Mouse (Mus musculus): Measurements from ENCODE around the gene Tmem88. TPM values are rescaled to one million over a fixed set of nuclear protein-coding genes. Genes with fewer than 3 reads are reported as not detected.

The Tmem88 gene
- polyA plus RNA-seq, 1 experiment from 2014 or later, result 39.1 TPM

- Histone ChIP-seq H3K9me3 (ENCODE audit: low read depth, low read length) (no peaks in the 10 kb centered on the region), H3K27ac (ENCODE audit: low read depth) (peak overlapping the region; percentile 100), H3K27me3 (ENCODE audit: insufficient read depth, low read length) (no peaks in the 10 kb centered on the region), H3K4me1 (ENCODE audit: insufficient read depth) (peaks cover 27% of the 10 kb centered on the region), H3K4me2 (peak overlapping the region; percentile 97), H3K36me3 (ENCODE audit: insufficient read depth) (peaks cover 29% of the 10 kb centered on the region), H3K4me3 (ENCODE audit: low read depth, low read length) (peak overlapping the region; percentile 95), H3K9ac (peak overlapping the region; percentile 60)
- peak; percentile 60 for ATAC-seq (ENCODE audit: insufficient read depth)
- DNase-seq, result peak; percentile 99
- WGBS, result 1% methylated on average over 26 of the region's 26 CpGs
- peak; percentile 35 for TF ChIP-seq CTCF (IDR thresholded peaks at IDR 0.05; ENCODE audit: low read depth)
Measured at GRCm38 (mm10) chr11:69366157-69366854, 31.7 kb downstream of the Tmem88 start.

GRCm38 (mm10) chr11:69365722-69366121 is 32.3 kb downstream of the Tmem88 start:
- no peak for TF ChIP-seq CTCF (IDR thresholded peaks at IDR 0.05; ENCODE audit: low read depth)
- no peaks in the 10 kb centered on the region for H3K27me3 ChIP-seq (ENCODE audit: insufficient read depth, low read length)
- peak overlapping the region; percentile 95 for H3K4me3 ChIP-seq (ENCODE audit: low read depth, low read length)
- peaks cover 27% of the 10 kb centered on the region for H3K4me1 ChIP-seq (ENCODE audit: insufficient read depth)
- H3K4me2 ChIP-seq, result peak overlapping the region; percentile 97
- DNase-seq (peak; percentile 63), ATAC-seq (ENCODE audit: insufficient read depth) (peak; percentile 11; the same call in 1 of the 2 replicates)
- WGBS, result 15% methylated on average over 6 of the region's 6 CpGs
- H3K36me3 ChIP-seq (ENCODE audit: insufficient read depth), result peaks cover 34% of the 10 kb centered on the region
- H3K9me3 ChIP-seq (ENCODE audit: low read depth, low read length), result no peaks in the 10 kb centered on the region
- H3K27ac ChIP-seq (ENCODE audit: low read depth), result peak overlapping the region; percentile 100
- H3K9ac ChIP-seq, result peak overlapping the region; percentile 60

GRCm38 (mm10) chr11:69364910-69365309 is 33.1 kb downstream of the Tmem88 start:
- Histone ChIP-seq H3K9ac (no peak overlapping the region), H3K4me2 (peak overlapping the region; percentile 97), H3K4me3 (ENCODE audit: low read depth, low read length) (peak overlapping the region; percentile 95), H3K36me3 (ENCODE audit: insufficient read depth) (peaks cover 43% of the 10 kb centered on the region), H3K27ac (ENCODE audit: low read depth) (peak overlapping the region; percentile 100), H3K9me3 (ENCODE audit: low read depth, low read length) (no peaks in the 10 kb centered on the region), H3K27me3 (ENCODE audit: insufficient read depth, low read length) (no peaks in the 10 kb centered on the region), H3K4me1 (ENCODE audit: insufficient read depth) (peaks cover 27% of the 10 kb centered on the region)
- no peak for TF ChIP-seq CTCF (IDR thresholded peaks at IDR 0.05; ENCODE audit: low read depth)
- DNase-seq, result peak; percentile 96
- WGBS, result 2% methylated on average over 6 of the region's 6 CpGs
- ATAC-seq (ENCODE audit: insufficient read depth), result peak; percentile 76

- WGBS, result 26% methylated on average over 8 of the region's 8 CpGs
- Histone ChIP-seq H3K4me3 (ENCODE audit: low read depth, low read length) (peak overlapping the region; percentile 95), H3K27me3 (ENCODE audit: insufficient read depth, low read length) (no peaks in the 10 kb centered on the region)
Measured at GRCm38 (mm10) chr11:69364376-69364775, 33.7 kb downstream of the Tmem88 start.

GRCm38 (mm10) chr11:69362479-69362878 is 35.6 kb downstream of the Tmem88 start:
- peak; percentile 45 for TF ChIP-seq CTCF (IDR thresholded peaks at IDR 0.05; ENCODE audit: low read depth)
- no peak overlapping the region for H3K4me2 ChIP-seq
- H3K36me3 ChIP-seq (ENCODE audit: insufficient read depth), result peaks cover 66% of the 10 kb centered on the region
- ATAC-seq (ENCODE audit: insufficient read depth) (no peak), DNase-seq (peak; percentile 41)
- 53% methylated on average over 2 of the region's 2 CpGs for WGBS
- no peak overlapping the region for H3K4me3 ChIP-seq (ENCODE audit: low read depth, low read length)
- peaks cover 24% of the 10 kb centered on the region for H3K4me1 ChIP-seq (ENCODE audit: insufficient read depth)
- no peaks in the 10 kb centered on the region for H3K9me3 ChIP-seq (ENCODE audit: low read depth, low read length)
- no peaks in the 10 kb centered on the region for H3K27me3 ChIP-seq (ENCODE audit: insufficient read depth, low read length)
- H3K9ac ChIP-seq, result no peak overlapping the region
- no peak overlapping the region for H3K27ac ChIP-seq (ENCODE audit: low read depth)

More at GRCm38 (mm10) chr11:69364376-69364775, 33.7 kb downstream of the Tmem88 start:
- Histone ChIP-seq H3K9me3 (ENCODE audit: low read depth, low read length) (no peaks in the 10 kb centered on the region), H3K4me1 (ENCODE audit: insufficient read depth) (peaks cover 27% of the 10 kb centered on the region), H3K27ac (ENCODE audit: low read depth) (peak overlapping the region; percentile 100), H3K9ac (peak overlapping the region; percentile 32; the same call in 1 of the 2 replicates), H3K36me3 (ENCODE audit: insufficient read depth) (peaks cover 48% of the 10 kb centered on the region), H3K4me2 (peak overlapping the region; percentile 97)
- DNase-seq (no peak), ATAC-seq (ENCODE audit: insufficient read depth) (no peak)
- TF ChIP-seq CTCF (IDR thresholded peaks at IDR 0.05; ENCODE audit: low read depth), result no peak

- Histone ChIP-seq H3K27me3 (ENCODE audit: insufficient read depth, low read length) (no peaks in the 10 kb centered on the region), H3K27ac (ENCODE audit: low read depth) (no peak overlapping the region), H3K4me2 (no peak overlapping the region), H3K4me1 (ENCODE audit: insufficient read depth) (peaks cover 23% of the 10 kb centered on the region), H3K9me3 (ENCODE audit: low read depth, low read length) (no peaks in the 10 kb centered on the region), H3K36me3 (ENCODE audit: insufficient read depth) (peaks cover 71% of the 10 kb centered on the region), H3K9ac (no peak overlapping the region), H3K4me3 (ENCODE audit: low read depth, low read length) (no peak overlapping the region)
- ATAC-seq (ENCODE audit: insufficient read depth) (no peak), DNase-seq (no peak)
- no peak for TF ChIP-seq CTCF (IDR thresholded peaks at IDR 0.05; ENCODE audit: low read depth)
- 51% methylated on average over 7 of the region's 7 CpGs for WGBS
Measured at GRCm38 (mm10) chr11:69362021-69362420, 36.0 kb downstream of the Tmem88 start.

GRCm38 (mm10) chr11:69357690-69358089 is 40.3 kb downstream of the Tmem88 start:
- DNase-seq (no peak), ATAC-seq (ENCODE audit: insufficient read depth) (no peak)
- Histone ChIP-seq H3K27me3 (ENCODE audit: insufficient read depth, low read length) (no peaks in the 10 kb centered on the region), H3K9ac (no peak overlapping the region), H3K9me3 (ENCODE audit: low read depth, low read length) (no peaks in the 10 kb centered on the region), H3K4me3 (ENCODE audit: low read depth, low read length) (no peak overlapping the region), H3K4me1 (ENCODE audit: insufficient read depth) (no peaks in the 10 kb centered on the region), H3K27ac (ENCODE audit: low read depth) (no peak overlapping the region), H3K4me2 (no peak overlapping the region), H3K36me3 (ENCODE audit: insufficient read depth) (peaks cover 99% of the 10 kb centered on the region)
- WGBS, result 83% methylated on average over 12 of the region's 12 CpGs
- TF ChIP-seq CTCF (IDR thresholded peaks at IDR 0.05; ENCODE audit: low read depth), result no peak
